Mouse (Mus musculus): ENCODE measurements at regions not wholly inside any gene's neighbourhood (a gene's known extent, or its start where the extent isn't known, plus 50 kb on each side); places are given as distances from the start of the nearest gene placed in this dataset.

- no peak for TF ChIP-seq GATA1 (IDR thresholded peaks at IDR 0.05; ENCODE audit: borderline replicate concordance, low read length)
- TF ChIP-seq FLI1 (IDR thresholded peaks at IDR 0.05; ENCODE audit: low read length) = no peak
These were observed 141.4 kb upstream of the Pdzrn3 start for GRCm38 (mm10) chr6:101518904-101519701.

All from megakaryocyte, embryonic 14.5 days (primary cell).